Mouse (Mus musculus): Measurements from ENCODE around the gene Neurl4. TPM values are rescaled to one million over a fixed set of nuclear protein-coding genes. Genes with fewer than 3 reads are reported as not detected.
"Not testable (repeated sequence)": the region's sequence is repeated elsewhere in the genome, so short reads cannot be mapped to it uniquely, and the experiment has no call there.

The Neurl4 gene
- polyA plus RNA-seq, 1 experiment from 2014 or later, result 7.2 TPM

DNA sequence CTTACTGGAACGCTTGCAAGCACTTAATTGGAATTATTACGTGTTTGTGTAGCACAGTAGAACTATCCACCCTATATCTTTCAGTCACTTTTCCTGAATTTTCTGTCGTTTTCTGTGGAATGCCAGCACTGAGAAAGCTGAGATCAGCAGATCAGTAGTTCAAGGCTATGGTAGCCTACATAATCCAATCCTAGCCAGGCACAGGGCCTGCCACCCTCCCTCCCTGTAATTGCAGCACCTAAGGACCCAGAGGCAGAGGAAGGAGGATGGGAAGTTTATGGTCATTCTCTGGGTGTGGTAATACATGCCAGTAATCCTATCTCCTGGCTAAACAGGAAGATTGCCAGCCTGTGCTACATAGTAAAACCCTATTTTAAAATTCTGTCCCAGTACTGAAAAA is 21.9 kb downstream of the Neurl4 start:
- peaks cover 9% of the 10 kb centered on the region for H3K36me3 ChIP-seq
- H3K4me2 ChIP-seq, result peak overlapping the region; percentile 65; the same call in 1 of the 2 replicates
- H3K27me3 ChIP-seq (replicated peaks), result no peaks in the 10 kb centered on the region
- peaks cover 13% of the 10 kb centered on the region; the same call in 1 of the 2 replicates for H3K4me1 ChIP-seq
- H3K9me3 ChIP-seq, result no peaks in the 10 kb centered on the region
- H3K27ac ChIP-seq, result peak overlapping the region; percentile 99; the same call in 1 of the 2 replicates
- no peak overlapping the region for H3K9ac ChIP-seq
- no peak for ATAC-seq (ENCODE audit: insufficient read depth, low FRiP score, low read depth)
- H3K4me3 ChIP-seq (replicated peaks), result no peak overlapping the region
- WGBS, result 63% methylated on average over 3 of the region's 3 CpGs

DNA sequence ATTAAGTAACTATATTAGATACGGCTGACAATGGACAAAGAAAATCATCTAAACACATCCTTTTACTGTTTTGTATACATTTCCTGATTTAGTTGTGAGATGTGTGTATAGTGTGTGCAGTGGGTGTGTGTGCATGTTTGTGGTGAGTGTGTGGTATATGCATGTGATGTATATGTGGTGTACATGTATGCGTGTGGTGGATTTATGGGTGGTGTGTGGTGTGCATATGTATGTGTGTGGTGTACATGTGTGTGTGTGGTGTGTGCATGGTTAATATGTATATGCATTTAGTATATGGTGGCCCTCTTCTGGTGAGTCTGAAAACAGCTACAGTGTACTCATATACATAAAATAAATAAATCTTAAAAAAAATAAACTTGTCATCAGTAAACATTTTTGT is 26.6 kb downstream of the Neurl4 start:
- no peak for ATAC-seq (ENCODE audit: insufficient read depth, low FRiP score, low read depth)
- no peaks in the 10 kb centered on the region for H3K9me3 ChIP-seq
- no peaks in the 10 kb centered on the region for H3K36me3 ChIP-seq
- no peak overlapping the region for H3K4me3 ChIP-seq (replicated peaks)
- 95% methylated on average over 2 of the region's 2 CpGs for WGBS
- no peak overlapping the region for H3K27ac ChIP-seq
- H3K4me1 ChIP-seq, result 0 out of 2 replicates have a peak, but pooled peaks cover 3% of the 10 kb centered on the region
- H3K27me3 ChIP-seq (replicated peaks), result no peaks in the 10 kb centered on the region
- H3K4me2 ChIP-seq, result no peak overlapping the region
- no peak overlapping the region for H3K9ac ChIP-seq

DNA sequence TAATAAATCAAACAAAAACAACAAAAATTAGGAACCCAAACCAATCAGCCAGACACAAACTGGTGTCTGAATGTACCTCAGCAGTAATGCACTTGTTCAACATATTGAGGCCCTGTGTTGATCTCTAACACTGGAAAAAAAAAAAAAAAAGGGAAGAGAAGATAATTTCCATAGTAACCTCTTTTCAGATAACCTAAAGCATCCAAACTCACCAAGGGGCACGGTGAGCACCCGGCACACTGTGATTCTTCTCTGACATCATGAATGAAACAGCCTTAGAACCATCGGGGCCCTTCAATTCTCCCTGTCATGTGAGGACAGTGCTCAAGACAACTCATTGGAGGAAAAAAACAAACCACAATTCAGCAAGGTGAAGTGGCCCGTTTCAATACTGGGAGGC is 28.8 kb downstream of the Neurl4 start:
- WGBS, result 44% methylated on average over 4 of the region's 4 CpGs

DNA sequence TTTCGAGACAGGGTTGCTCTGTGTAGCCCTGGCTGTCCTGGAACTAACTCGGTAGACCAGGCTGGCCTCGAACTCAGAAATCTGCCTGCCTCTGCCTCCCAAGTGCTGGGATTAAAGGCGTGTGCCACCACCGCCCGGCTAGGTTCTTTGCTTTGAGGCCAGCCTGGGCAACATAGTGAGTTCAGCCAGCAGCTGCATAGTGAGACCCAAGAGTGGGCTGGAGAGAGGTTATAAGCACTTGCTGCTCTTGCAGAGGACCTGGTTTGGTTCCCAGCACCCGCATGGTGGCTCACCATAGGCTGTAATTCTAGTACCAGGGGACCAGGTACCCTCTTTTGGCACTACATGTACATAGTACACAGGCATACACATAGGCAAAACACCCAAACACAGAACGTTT is 29.3 kb downstream of the Neurl4 start:
- not testable (repeated sequence) for H3K4me2 ChIP-seq; H3K9ac ChIP-seq; H3K36me3 ChIP-seq; H3K27me3 ChIP-seq (replicated peaks); H3K9me3 ChIP-seq; H3K4me3 ChIP-seq (replicated peaks); ATAC-seq (ENCODE audit: insufficient read depth, low FRiP score, low read depth); H3K27ac ChIP-seq
- 81% methylated on average over 8 of the region's 8 CpGs for WGBS
- peaks cover 12% of the 10 kb centered on the region for H3K4me1 ChIP-seq

More for the DNA sequence above, 28.8 kb downstream of the Neurl4 start:
- peaks cover 9% of the 10 kb centered on the region; the same call in 1 of the 2 replicates for H3K4me1 ChIP-seq
- no peak overlapping the region for H3K9ac ChIP-seq
- H3K4me2 ChIP-seq, result no peak overlapping the region
- H3K27ac ChIP-seq, result no peak overlapping the region
- H3K27me3 ChIP-seq (replicated peaks), result no peaks in the 10 kb centered on the region
- no peaks in the 10 kb centered on the region for H3K36me3 ChIP-seq
- ATAC-seq (ENCODE audit: insufficient read depth, low FRiP score, low read depth), result no peak
- H3K9me3 ChIP-seq, result no peaks in the 10 kb centered on the region
- no peak overlapping the region for H3K4me3 ChIP-seq (replicated peaks)

DNA sequence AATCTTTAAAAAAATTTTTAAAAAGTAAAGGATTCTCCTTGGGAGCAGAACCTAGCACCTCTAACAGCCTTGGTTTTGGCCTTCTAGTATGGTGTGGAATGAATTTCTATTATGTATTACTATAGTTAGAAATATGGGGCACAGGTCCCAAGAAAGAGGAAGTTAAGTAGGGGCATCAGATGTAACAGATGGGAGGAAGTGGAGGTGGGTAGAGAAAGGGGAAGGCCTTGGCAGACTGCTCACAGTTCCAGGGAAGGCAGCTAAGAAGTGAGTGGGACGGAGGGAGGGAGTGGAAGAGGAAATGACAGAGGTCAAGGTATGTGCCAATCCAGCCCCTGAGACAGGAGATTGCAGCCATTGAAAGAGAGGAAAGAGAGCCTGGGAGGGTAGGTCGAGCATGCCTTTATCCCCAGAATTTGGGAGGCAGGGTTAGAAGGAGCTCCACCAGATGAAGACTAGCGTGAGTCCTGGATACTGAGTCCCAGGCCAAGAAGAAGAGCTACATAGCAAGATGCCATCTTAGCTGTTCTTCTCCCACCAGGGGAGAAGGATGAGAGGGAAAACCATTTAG is 30.2 kb downstream of the Neurl4 start:
- 55% methylated on average over 3 of the region's 3 CpGs for WGBS

DNA sequence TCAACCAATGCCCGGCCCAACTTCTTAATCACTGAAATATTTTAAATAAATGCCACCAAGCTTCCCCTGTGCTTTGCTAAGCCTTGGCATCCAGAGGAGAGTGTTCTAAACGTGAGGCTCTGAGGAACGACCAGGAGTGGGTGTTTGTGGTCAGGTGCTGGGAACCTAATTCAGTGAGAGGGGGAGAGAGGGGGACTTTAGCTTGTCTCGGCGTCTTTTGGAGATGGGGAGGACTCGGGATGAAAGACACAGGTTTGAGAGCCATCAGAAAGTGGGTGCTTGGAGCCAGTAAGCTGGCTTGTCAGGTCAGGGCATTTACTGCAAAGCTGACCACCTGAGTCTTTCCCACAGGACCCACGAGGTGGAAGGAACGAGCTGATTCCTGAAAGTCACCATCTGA is 30.9 kb downstream of the Neurl4 start:
- Histone ChIP-seq H3K4me3 (replicated peaks) (no peak overlapping the region), H3K9me3 (no peaks in the 10 kb centered on the region), H3K27me3 (replicated peaks) (0 out of 2 replicates have a peak, but pooled peaks cover 3% of the 10 kb centered on the region), H3K4me1 (peaks cover 27% of the 10 kb centered on the region), H3K9ac (no peak overlapping the region), H3K36me3 (no peaks in the 10 kb centered on the region), H3K27ac (no peak overlapping the region), H3K4me2 (no peak overlapping the region)
- ATAC-seq (ENCODE audit: insufficient read depth, low FRiP score, low read depth), result no peak
- WGBS, result 66% methylated on average over 8 of the region's 8 CpGs

More for the DNA sequence above, 30.2 kb downstream of the Neurl4 start:
- ATAC-seq (ENCODE audit: insufficient read depth, low FRiP score, low read depth), result no peak
- H3K27ac ChIP-seq, result no peak overlapping the region; the same call in 1 of the 2 replicates
- H3K9me3 ChIP-seq, result no peaks in the 10 kb centered on the region
- H3K4me3 ChIP-seq (replicated peaks), result no peak overlapping the region
- no peaks in the 10 kb centered on the region for H3K36me3 ChIP-seq
- H3K4me1 ChIP-seq, result peaks cover 20% of the 10 kb centered on the region
- 0 out of 2 replicates have a peak, but pooled peaks cover 3% of the 10 kb centered on the region for H3K27me3 ChIP-seq (replicated peaks)
- no peak overlapping the region for H3K4me2 ChIP-seq
- H3K9ac ChIP-seq, result no peak overlapping the region

DNA sequence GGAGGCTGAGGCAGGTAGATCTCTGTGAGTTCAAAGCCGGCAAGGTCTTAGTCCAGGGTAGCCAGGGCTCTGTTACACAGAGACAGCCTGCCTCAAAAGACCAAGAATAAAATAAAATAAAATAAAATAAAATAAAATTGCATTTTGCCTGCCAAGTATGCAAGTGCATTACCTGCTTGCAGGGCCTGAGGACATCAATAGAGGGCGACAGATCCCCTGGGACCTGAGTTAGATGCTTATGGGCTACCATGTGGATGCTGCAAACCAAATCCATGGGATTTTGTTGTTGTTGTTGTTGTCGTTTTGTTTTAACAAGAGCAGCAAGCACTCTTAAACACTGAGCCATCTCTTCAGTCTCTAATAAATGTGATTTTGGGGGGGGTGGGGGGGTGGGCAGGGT is 31.4 kb downstream of the Neurl4 start:
- ATAC-seq (ENCODE audit: insufficient read depth, low FRiP score, low read depth), result no peak

DNA sequence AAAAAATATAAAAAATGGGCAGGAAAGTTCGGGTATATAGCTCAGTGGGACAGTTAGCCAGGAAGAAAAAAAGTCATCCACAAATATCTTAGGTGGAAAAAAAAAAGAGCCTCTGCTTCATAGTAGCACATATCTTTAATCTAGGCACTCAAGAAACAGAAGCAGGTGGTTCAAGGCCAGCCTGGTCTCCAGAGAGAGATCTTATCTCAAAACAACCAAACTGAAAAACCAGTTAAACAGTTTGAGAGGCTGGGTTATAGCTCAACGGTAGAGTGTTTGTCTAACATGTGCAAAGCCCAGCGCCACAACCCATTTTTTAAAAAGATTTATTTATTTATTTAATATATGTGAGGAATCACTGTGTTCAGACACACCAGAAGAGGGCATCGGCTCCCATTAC is 32.2 kb downstream of the Neurl4 start:
- Histone ChIP-seq H3K27ac (no peak overlapping the region), H3K4me3 (replicated peaks) (no peak overlapping the region), H3K9me3 (no peaks in the 10 kb centered on the region), H3K4me1 (peaks cover 39% of the 10 kb centered on the region), H3K9ac (no peak overlapping the region), H3K4me2 (no peak overlapping the region), H3K27me3 (replicated peaks) (0 out of 2 replicates have a peak, but pooled peaks cover 3% of the 10 kb centered on the region), H3K36me3 (no peaks in the 10 kb centered on the region)
- no peak for ATAC-seq (ENCODE audit: insufficient read depth, low FRiP score, low read depth)
- 59% methylated on average over 4 of the region's 4 CpGs for WGBS

More for the DNA sequence above, 31.4 kb downstream of the Neurl4 start:
- Histone ChIP-seq H3K36me3 (no peaks in the 10 kb centered on the region), H3K27me3 (replicated peaks) (0 out of 2 replicates have a peak, but pooled peaks cover 3% of the 10 kb centered on the region), H3K9ac (no peak overlapping the region), H3K27ac (no peak overlapping the region), H3K4me1 (peaks cover 32% of the 10 kb centered on the region), H3K4me3 (replicated peaks) (no peak overlapping the region), H3K4me2 (no peak overlapping the region), H3K9me3 (no peaks in the 10 kb centered on the region)
- 30% methylated on average over 3 of the region's 3 CpGs for WGBS

DNA sequence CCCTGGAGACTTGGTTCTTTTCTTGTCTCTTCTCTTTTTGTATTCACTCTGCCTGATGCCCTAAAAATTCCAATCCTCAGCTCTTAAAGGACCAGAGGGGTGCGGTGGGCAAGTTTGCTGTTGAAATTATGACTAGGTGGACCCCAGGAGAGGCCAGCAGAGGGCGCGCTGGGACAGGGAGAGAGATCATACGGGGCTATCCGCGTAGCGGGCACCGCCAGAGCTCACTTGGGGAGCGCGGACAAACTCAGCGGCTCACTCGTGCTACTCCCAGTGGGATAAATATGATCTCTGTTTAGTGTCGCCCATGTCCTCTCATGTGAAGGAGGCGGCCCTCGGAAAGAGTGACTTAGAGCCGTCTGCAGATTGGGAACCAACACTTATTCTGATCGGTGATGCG is 33.3 kb downstream of the Neurl4 start:
- Histone ChIP-seq H3K4me1 (peaks cover 39% of the 10 kb centered on the region), H3K9ac (no peak overlapping the region), H3K27ac (no peak overlapping the region), H3K27me3 (replicated peaks) (peaks cover 9% of the 10 kb centered on the region; the same call in 1 of the 2 replicates), H3K9me3 (no peaks in the 10 kb centered on the region), H3K36me3 (no peaks in the 10 kb centered on the region), H3K4me2 (peak overlapping the region; percentile 98), H3K4me3 (replicated peaks) (0 out of 2 replicates have a peak overlapping the region, but pooled peaks have one; percentile 22)
- peak; percentile 58; the same call in 1 of the 2 replicates for ATAC-seq (ENCODE audit: insufficient read depth, low FRiP score, low read depth)
- WGBS, result under 1% methylated on average over 18 of the region's 18 CpGs

DNA sequence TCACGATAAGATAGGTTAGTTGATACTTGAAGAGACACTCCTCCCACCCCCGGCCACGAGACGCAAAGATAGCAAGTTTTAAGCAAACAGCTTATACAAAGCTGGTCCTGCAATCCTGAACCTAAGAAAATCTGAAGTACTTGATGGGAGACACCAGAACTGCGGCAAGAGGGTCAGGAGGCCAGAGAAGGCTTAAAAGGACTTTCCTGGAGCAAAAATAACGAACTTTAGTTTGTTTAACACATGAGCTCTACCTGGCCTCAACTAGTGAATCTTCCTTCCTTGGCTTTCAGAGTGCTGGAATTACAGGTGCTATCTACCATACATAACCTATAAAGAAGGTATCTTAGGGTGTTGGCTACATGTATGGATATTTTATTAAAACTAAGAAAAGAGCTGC is 33.8 kb downstream of the Neurl4 start:
- H3K27me3 ChIP-seq (replicated peaks), result peaks cover 9% of the 10 kb centered on the region; the same call in 1 of the 2 replicates
- no peaks in the 10 kb centered on the region for H3K9me3 ChIP-seq
- no peak overlapping the region; the same call in 1 of the 2 replicates for H3K27ac ChIP-seq
- H3K4me2 ChIP-seq, result peak overlapping the region; percentile 98
- H3K9ac ChIP-seq, result no peak overlapping the region
- H3K36me3 ChIP-seq, result no peaks in the 10 kb centered on the region
- ATAC-seq (ENCODE audit: insufficient read depth, low FRiP score, low read depth), result no peak
- 0 out of 2 replicates have a peak overlapping the region, but pooled peaks have one; percentile 22 for H3K4me3 ChIP-seq (replicated peaks)
- H3K4me1 ChIP-seq, result peaks cover 39% of the 10 kb centered on the region
- WGBS, result 11% methylated on average over 6 of the region's 6 CpGs

DNA sequence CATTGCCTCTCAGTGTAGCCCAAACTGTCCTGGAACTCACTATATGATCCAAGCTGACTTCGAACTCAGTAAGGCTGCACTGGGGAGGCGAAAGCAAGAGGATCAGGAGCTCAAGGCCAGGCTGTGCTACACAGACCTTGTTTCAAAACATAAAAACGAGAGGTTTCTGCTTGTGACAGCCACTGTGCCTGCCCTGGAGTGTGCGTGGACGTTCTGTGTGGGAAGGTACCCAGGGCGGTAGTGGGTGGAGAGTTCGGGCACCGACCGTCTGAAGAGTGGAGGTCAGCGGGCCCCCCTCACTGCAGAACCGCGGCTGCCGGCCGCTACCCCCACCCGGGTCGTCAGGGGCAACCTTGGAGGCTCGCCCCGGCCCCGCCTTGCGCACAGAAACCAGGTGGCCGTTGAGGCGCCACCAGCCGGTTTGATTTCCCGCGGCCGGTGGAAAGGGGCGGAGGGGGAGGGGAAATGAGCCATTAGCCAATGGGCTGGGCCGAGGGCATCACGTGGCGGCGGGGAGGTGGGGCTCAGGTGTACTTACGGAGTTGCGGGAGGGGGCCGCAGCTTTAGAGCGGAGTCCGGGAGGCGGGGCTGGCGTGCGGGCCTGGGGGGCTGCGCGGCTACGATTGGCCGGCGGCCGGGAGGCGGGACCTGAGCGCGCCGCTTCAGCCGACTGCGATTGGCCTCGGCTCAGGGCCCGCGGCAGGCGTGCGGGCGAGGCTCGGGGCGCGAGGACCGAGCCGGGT is 34.4 kb downstream of the Neurl4 start, which contains the start of gene Ybx2:
TSS of gene Ybx2 (plus strand) at position 660 of the 743 bp plus-strand sequence.
- Histone ChIP-seq H3K9ac (peak within 1 kb of the TSS; percentile 27; the same call in 1 of the 2 replicates), H3K9me3 (no peaks in the 10 kb centered on the region), H3K27ac (no peak within 1 kb of the TSS; the same call in 1 of the 2 replicates), H3K27me3 (replicated peaks) (peaks cover 9% of the 10 kb centered on the region; the same call in 1 of the 2 replicates), H3K4me1 (peaks cover 39% of the 10 kb centered on the region), H3K36me3 (no peaks in the 10 kb centered on the region), H3K4me2 (peak within 1 kb of the TSS; percentile 98), H3K4me3 (replicated peaks) (peak within 1 kb of the TSS; percentile 49)
- peak; percentile 84 for ATAC-seq (ENCODE audit: insufficient read depth, low FRiP score, low read depth)
- 2% methylated on average over 44 of the region's 62 CpGs for WGBS

DNA sequence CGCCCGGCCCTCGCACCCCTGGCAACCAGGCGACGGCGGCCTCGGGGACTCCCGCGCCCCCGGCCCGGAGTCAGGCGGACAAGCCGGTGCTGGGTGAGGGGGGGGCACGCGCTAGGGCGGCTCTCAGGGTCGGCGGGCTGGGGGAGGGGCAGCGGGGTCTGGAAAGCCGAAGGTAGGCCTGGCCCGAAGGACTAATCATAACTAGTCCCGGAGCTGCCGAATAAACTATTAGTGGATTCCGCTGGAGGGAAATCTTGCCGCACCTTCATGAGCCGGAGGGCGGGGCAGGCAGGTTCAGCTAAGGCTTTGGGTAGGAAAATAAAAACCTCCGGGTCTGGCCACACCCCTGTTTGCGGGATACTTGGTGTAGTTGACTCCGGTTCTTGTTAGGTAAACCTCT is 35.3 kb downstream of the Neurl4 start:
- Histone ChIP-seq H3K4me2 (peak overlapping the region; percentile 98), H3K27me3 (replicated peaks) (peaks cover 9% of the 10 kb centered on the region; the same call in 1 of the 2 replicates), H3K4me3 (replicated peaks) (peak overlapping the region; percentile 49), H3K27ac (no peak overlapping the region), H3K9me3 (no peaks in the 10 kb centered on the region), H3K36me3 (no peaks in the 10 kb centered on the region), H3K9ac (peak overlapping the region; percentile 27; the same call in 1 of the 2 replicates), H3K4me1 (peaks cover 39% of the 10 kb centered on the region)
- ATAC-seq (ENCODE audit: insufficient read depth, low FRiP score, low read depth), result no peak
- WGBS, result 3% methylated on average over 28 of the region's 30 CpGs
